Mouse (Mus musculus) stomach, embryonic 14.5 days (tissue): Measurements from ENCODE around the gene Chd9. TPM values are rescaled to one million over a fixed set of nuclear protein-coding genes. Genes with fewer than 3 reads are reported as not detected.

Experiments used
- ATAC-seq: fragments of 200-750 bp; cut with Nextera tagmentation; 2 replicates; pipeline ENCODE4 v1.8.0; 2017; ENCODE audit warnings: low read depth, moderate TSS enrichment; ENCODE audit not compliant: insufficient number of reproducible peaks, insufficient read depth, low FRiP score
- H3K27ac ChIP-seq: fragments of 300-500 bp; sonication (generic); 2 replicates; pipeline ENCODE4 v1.5.1; 2014; ENCODE audit warnings: mild to moderate bottlenecking, low read length, moderate library complexity, mixed read lengths
- H3K27me3 ChIP-seq: fragments of 300-500 bp; sonication (generic); 2 replicates; pipeline ENCODE4 v1.6.1; 2014; ENCODE audit warnings: low read length, control low read depth, mixed read lengths; ENCODE audit not compliant: control insufficient read depth, insufficient read depth
- H3K36me3 ChIP-seq: fragments of 300-500 bp; sonication (generic); 2 replicates; pipeline ENCODE4 v1.6.1; 2014; ENCODE audit warnings: mild to moderate bottlenecking, control low read depth, low read length, moderate library complexity, mixed read lengths; ENCODE audit not compliant: control insufficient read depth, insufficient read depth
- H3K4me1 ChIP-seq: fragments of 300-500 bp; sonication (generic); 2 replicates; pipeline ENCODE4 v1.6.1; 2014; ENCODE audit warnings: low read length, control low read depth, mixed read lengths; ENCODE audit not compliant: control insufficient read depth, insufficient read depth
- H3K4me2 ChIP-seq: fragments of 300-500 bp; sonication (generic); replicated peaks from 2 replicates; pipeline ENCODE4 v1.6.1; 2014; ENCODE audit warnings: low read depth, low read length, control low read depth
- H3K4me3 ChIP-seq: fragments of 300-500 bp; sonication (generic); 2 replicates; pipeline ENCODE4 v1.5.1; 2014; ENCODE audit warnings: low read depth, low read length, control low read depth
- H3K9ac ChIP-seq: fragments of 300-500 bp; sonication (generic); replicated peaks from 2 replicates; pipeline ENCODE4 v1.6.1; 2014; ENCODE audit warnings: low read depth, mild to moderate bottlenecking, control low read depth, low read length, moderate library complexity, mixed read lengths
- H3K9me3 ChIP-seq: fragments of 300-500 bp; sonication (generic); 2 replicates; pipeline ENCODE4 v1.6.1; 2016; ENCODE audit warnings: low read depth, low read length, control low read depth; ENCODE audit not compliant: control insufficient read depth
- WGBS: fragments of 180-500 bp; shearing (Covaris S2); extraction: QIAGEN DNeasy Blood & Tissue Kit; methylation state at CpG from one replicate; pipeline ENCODE4 v1.1.7; 2014; 5-methylcytosine and 5-hydroxymethylcytosine counted together
- polyA plus RNA-seq: library from polyadenylated mRNA; unstranded; fragments of >200 nt; fragmentation: Nextera tagmentation; extraction: Ambion mirVana; gene quantifications from 2 replicates; pipeline ENCODE4 v1.2.1, GENCODE M21; 2014

The Chd9 gene
- polyA plus RNA-seq, 1 experiment from 2014 or later, result 112 TPM

DNA sequence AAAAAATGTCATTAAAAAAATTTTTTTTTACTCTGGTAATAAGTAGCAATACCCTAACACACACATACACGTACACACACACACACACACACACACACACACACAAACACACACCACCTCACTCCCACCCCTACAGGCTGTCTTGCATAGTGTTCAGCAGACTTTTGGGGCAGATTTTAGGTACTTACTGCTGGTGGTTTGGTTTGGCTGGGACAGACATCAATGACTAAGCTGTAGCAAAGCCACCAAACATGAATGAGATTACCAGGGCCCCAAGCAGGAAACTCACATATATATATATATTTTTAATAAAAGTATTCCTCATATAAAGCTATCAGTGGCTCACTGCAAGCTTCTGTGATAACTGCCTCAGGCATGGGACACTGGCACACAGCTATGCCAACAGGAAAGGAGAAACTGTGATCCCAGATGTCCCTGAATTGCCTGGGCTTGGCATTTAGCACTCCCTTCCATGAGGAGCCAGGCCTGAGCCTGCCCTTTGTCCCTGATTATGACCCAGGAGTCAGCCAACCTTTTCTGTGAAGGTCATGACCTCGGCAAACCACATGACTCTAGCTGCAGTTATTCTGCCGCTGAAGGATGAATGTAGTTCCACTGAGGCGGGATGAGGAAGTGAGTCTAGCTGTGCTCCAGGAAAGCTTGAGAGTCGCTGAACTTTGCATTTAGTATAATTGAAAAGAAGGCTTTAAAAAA is 4.6 kb downstream of the Chd9 start:
- 64% methylated on average over 5 of the region's 5 CpGs for WGBS
- no peaks in the 10 kb centered on the region for H3K9me3 ChIP-seq
- ATAC-seq, result no peak
- no peaks in the 10 kb centered on the region for H3K27me3 ChIP-seq
- no peak overlapping the region for H3K4me2 ChIP-seq
- no peak overlapping the region for H3K27ac ChIP-seq
- peaks cover 8% of the 10 kb centered on the region for H3K4me1 ChIP-seq
- H3K9ac ChIP-seq, result no peak overlapping the region
- no peaks in the 10 kb centered on the region for H3K36me3 ChIP-seq
- H3K4me3 ChIP-seq, result no peak overlapping the region

DNA sequence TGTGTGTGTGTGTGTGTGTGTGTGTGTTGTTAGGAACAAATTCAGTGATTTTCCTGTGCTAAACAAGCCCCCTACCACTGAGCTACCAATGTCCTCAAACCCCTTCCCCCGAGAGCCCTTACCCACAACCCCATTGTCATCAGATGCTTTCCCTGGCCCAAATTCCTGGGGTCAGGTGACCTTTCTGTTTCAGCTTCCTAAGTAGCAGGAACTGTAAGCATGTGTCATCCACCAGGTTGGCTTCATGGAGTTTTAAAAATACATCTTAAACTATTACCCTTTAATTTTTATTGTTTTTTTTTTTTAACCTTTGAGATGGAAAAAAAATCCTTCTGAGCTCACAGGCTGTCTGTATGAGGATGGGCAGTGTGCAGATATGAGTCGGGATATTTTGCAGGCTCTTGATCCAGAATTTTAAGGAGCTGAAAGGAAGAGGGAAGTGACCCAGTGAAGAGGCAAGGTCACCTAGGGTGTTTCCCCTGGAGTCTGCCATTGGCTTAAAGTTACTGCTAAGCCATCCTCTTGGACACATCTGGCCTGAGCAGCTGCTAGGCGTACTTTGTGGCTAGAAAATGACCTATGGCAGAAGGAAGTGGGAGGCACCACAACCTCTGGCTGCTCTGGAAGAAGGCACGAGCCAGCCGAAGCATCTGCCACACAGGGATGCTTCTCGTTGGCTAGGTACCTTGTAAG is 5.6 kb downstream of the Chd9 start:
- ATAC-seq, result no peak
- H3K27me3 ChIP-seq, result no peaks in the 10 kb centered on the region
- H3K4me1 ChIP-seq, result peaks cover 8% of the 10 kb centered on the region
- H3K36me3 ChIP-seq, result no peaks in the 10 kb centered on the region
- H3K9ac ChIP-seq, result no peak overlapping the region
- H3K9me3 ChIP-seq, result no peaks in the 10 kb centered on the region
- H3K27ac ChIP-seq, result no peak overlapping the region
- WGBS, result 57% methylated on average over 6 of the region's 6 CpGs
- H3K4me2 ChIP-seq, result no peak overlapping the region
- no peak overlapping the region for H3K4me3 ChIP-seq

DNA sequence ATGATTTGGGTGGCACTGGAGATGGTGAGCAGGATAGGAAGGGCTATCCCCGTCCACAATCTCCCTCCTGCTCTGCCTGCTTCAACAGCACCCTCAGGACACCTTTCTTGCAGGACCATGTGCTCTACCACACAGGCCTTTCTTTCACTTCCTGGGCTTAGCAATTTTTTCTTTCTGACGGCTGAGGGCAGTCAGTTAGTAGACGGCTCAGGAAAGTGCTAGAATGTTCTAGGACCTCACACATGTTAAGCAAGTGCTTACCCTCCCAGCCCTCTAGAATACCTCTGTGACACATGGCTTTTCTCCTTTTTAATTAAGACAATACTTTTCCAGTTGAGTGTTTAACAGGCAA is 6.1 kb downstream of the Chd9 start:
- no peak overlapping the region for H3K4me3 ChIP-seq
- 71% methylated on average over 3 of the region's 3 CpGs for WGBS
- H3K27ac ChIP-seq, result no peak overlapping the region
- H3K9me3 ChIP-seq, result no peaks in the 10 kb centered on the region
- H3K27me3 ChIP-seq, result no peaks in the 10 kb centered on the region
- no peak overlapping the region for H3K4me2 ChIP-seq
- H3K36me3 ChIP-seq, result no peaks in the 10 kb centered on the region
- no peak overlapping the region for H3K9ac ChIP-seq
- peaks cover 4% of the 10 kb centered on the region for H3K4me1 ChIP-seq
- ATAC-seq, result no peak

DNA sequence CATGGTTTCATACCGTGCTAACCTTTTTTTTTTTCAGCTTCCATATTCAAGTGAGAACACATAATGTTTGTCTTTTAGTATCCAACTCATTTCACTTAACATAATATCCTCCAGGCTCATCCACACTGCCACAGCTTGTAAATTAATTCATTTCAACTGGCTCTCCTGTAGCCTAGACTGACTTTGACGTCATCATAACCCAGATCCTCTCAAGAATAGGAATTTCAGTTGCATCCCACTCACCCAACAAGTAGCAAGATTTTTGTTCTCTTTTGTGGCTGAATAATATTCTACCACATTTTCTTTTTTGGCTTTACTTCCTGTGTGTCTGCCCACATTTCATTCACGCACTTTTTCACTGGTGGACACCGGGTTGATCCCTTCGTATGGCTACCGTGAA is 9.3 kb downstream of the Chd9 start:
- H3K4me2 ChIP-seq, result no peak overlapping the region
- no peak overlapping the region for H3K9ac ChIP-seq
- no peaks in the 10 kb centered on the region for H3K27me3 ChIP-seq
- no peaks in the 10 kb centered on the region for H3K4me1 ChIP-seq
- no peak overlapping the region for H3K27ac ChIP-seq
- ATAC-seq, result no peak
- H3K9me3 ChIP-seq, result no peaks in the 10 kb centered on the region
- 94% methylated on average over 6 of the region's 6 CpGs for WGBS
- H3K36me3 ChIP-seq, result no peaks in the 10 kb centered on the region
- no peak overlapping the region for H3K4me3 ChIP-seq

- no peak overlapping the region for H3K4me3 ChIP-seq
- no peak overlapping the region for H3K4me2 ChIP-seq
- H3K9me3 ChIP-seq, result no peaks in the 10 kb centered on the region
- H3K9ac ChIP-seq, result no peak overlapping the region
- no peaks in the 10 kb centered on the region for H3K36me3 ChIP-seq
- no peaks in the 10 kb centered on the region for H3K4me1 ChIP-seq
- H3K27me3 ChIP-seq, result no peaks in the 10 kb centered on the region
- no peak for ATAC-seq
- WGBS, result 55% methylated on average over 11 of the region's 11 CpGs
- no peak overlapping the region for H3K27ac ChIP-seq
Measured at GRCm38 (mm10) chr8:90839725-90840714, 11.9 kb downstream of the Chd9 start.

DNA sequence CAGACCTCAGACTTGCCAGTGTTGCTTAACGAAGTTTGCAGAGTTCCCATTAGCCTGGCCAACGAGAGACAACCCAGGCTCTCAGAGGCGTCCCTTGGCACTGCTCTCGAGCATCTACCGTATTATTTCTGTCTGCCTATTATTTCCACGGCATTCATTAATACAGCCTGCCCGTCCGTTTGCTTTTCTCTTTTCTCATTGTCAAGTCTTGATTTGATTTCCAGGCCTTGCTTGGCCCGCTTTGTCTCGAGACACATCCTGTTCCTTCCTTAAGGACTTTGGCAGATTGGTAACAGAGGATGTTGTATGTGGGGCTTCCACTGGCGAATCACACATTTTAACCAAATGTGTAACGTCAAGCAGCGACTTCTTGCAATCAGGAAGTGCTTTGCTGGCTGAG is 13.2 kb downstream of the Chd9 start:
- no peaks in the 10 kb centered on the region for H3K36me3 ChIP-seq
- H3K4me2 ChIP-seq, result no peak overlapping the region
- H3K9ac ChIP-seq, result no peak overlapping the region
- no peaks in the 10 kb centered on the region for H3K27me3 ChIP-seq
- no peaks in the 10 kb centered on the region for H3K9me3 ChIP-seq
- H3K4me1 ChIP-seq, result no peaks in the 10 kb centered on the region
- no peak for ATAC-seq
- H3K27ac ChIP-seq, result no peak overlapping the region
- no peak overlapping the region for H3K4me3 ChIP-seq
- 75% methylated on average over 13 of the region's 13 CpGs for WGBS

DNA sequence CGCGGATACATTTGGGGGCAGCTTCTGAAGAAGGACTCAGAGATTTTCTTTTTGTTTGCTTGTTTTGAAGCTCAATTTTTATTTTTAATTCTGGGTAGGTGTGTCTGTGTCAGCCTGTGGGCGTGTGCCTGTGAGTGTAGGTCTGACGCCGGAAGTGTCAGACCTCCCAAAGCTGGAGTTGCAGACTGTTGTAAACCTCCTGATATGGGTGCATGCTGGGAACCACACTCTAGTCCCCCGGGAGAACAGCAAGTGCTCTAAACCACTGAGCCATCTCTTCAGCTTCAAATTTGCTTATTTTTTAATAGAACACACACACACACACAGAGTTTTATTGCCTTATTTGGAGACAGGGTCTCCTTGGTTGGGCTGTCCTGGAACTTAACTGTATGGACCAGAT is 15.0 kb downstream of the Chd9 start:
- no peak overlapping the region for H3K9ac ChIP-seq
- no peaks in the 10 kb centered on the region for H3K9me3 ChIP-seq
- no peak overlapping the region for H3K4me2 ChIP-seq
- H3K27ac ChIP-seq, result no peak overlapping the region
- no peaks in the 10 kb centered on the region; the same call in 1 of the 2 replicates for H3K36me3 ChIP-seq
- H3K27me3 ChIP-seq, result no peaks in the 10 kb centered on the region
- WGBS, result 82% methylated on average over 6 of the region's 6 CpGs
- no peaks in the 10 kb centered on the region for H3K4me1 ChIP-seq
- H3K4me3 ChIP-seq, result no peak overlapping the region
- ATAC-seq, result no peak

DNA sequence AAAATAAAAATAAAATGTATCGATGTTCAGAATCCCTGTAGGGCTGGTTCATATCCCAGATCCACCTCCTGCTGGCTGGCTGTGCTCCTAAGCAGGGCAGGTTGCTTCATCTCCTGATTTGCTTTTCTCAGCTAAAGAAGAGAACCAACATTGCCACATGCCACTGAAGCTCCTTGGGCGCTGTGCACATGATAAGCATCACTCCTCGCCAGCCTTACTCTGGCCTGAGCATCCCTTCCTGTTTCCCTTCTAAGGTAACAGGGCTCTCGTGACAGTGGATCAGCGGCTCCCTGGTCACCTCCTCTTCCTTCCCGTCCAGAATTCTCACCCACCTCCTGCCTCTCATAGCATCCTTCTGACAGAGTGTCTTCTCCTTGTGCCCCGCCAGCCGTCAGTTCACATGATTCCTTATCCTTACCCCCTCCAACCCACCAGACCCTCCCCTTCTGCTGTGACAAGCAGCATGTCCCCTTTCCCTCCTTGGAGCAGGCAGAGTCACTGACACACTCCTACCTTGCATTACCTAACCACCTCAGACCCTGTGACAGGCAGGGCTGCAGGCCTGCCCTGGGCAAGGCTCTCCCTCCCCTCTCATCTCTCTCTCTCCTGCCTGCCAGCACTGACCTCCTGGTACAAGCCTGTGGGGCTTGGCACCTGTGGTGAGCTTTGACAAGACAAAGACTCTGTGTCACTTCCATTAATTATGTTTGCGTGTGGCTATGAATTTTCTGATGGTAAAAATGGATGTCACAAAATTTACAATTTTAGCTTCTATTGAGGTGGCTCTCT is 16.2 kb downstream of the Chd9 start:
- H3K27ac ChIP-seq, result no peak overlapping the region
- H3K36me3 ChIP-seq, result no peaks in the 10 kb centered on the region; the same call in 1 of the 2 replicates
- H3K4me2 ChIP-seq, result no peak overlapping the region
- no peak overlapping the region for H3K9ac ChIP-seq
- H3K4me1 ChIP-seq, result no peaks in the 10 kb centered on the region
- 79% methylated on average over 9 of the region's 9 CpGs for WGBS
- no peak for ATAC-seq
- H3K9me3 ChIP-seq, result no peaks in the 10 kb centered on the region
- H3K4me3 ChIP-seq, result no peak overlapping the region
- no peaks in the 10 kb centered on the region for H3K27me3 ChIP-seq
